Mouse (Mus musculus) embryonic facial prominence, embryonic 12.5 days (tissue): ENCODE results near the gene Cog4. TPM values are rescaled to one million over a fixed set of nuclear protein-coding genes. Genes with fewer than 3 reads are reported as not detected.
"Not testable (repeated sequence)": the region's sequence is repeated elsewhere in the genome, so short reads cannot be mapped to it uniquely, and the experiment has no call there.

Experiments
- ATAC-seq: fragments of 200-750 bp; cut with Nextera tagmentation; 2 replicates; pipeline ENCODE4 v1.8.0; 2017; ENCODE audit not compliant: insufficient number of reproducible peaks, insufficient read depth, low FRiP score, low TSS enrichment
- H3K27ac ChIP-seq: fragments of 300-500 bp; sonication (generic); 2 replicates; pipeline ENCODE4 v1.5.1; 2016; ENCODE audit warnings: mild to moderate bottlenecking
- H3K27me3 ChIP-seq: fragments of 300-500 bp; sonication (generic); 2 replicates; pipeline ENCODE4 v1.6.1; 2016; ENCODE audit warnings: mild to moderate bottlenecking, moderate library complexity
- H3K36me3 ChIP-seq: fragments of 300-500 bp; sonication (generic); 2 replicates; pipeline ENCODE4 v1.6.1; 2016; ENCODE audit warnings: mild to moderate bottlenecking
- H3K4me1 ChIP-seq: fragments of 300-500 bp; sonication (generic); 2 replicates; pipeline ENCODE4 v1.6.1; 2016
- H3K4me2 ChIP-seq: fragments of 300-500 bp; sonication (generic); replicated peaks from 2 replicates; pipeline ENCODE4 v1.6.1; 2016; ENCODE audit warnings: mild to moderate bottlenecking, moderate library complexity
- H3K4me3 ChIP-seq: fragments of 300-500 bp; sonication (generic); 2 replicates; pipeline ENCODE4 v1.5.1; 2016; ENCODE audit warnings: mild to moderate bottlenecking
- H3K9ac ChIP-seq: fragments of 300-500 bp; sonication (generic); 2 replicates; pipeline ENCODE4 v1.6.1; 2016; ENCODE audit warnings: mild to moderate bottlenecking, moderate library complexity
- H3K9me3 ChIP-seq: fragments of 300-500 bp; sonication (generic); 2 replicates; pipeline ENCODE4 v1.6.1; 2016; ENCODE audit warnings: mild to moderate bottlenecking, moderate library complexity
- WGBS: fragments of 180-500 bp; shearing (Covaris S2); methylation state at CpG from one replicate; pipeline ENCODE4 v1.1.7; 2016; 5-methylcytosine and 5-hydroxymethylcytosine counted together
- polyA plus RNA-seq: library from polyadenylated mRNA; unstranded; fragments of >200 nt; fragmentation: Nextera tagmentation; extraction: Ambion mirVana; gene quantifications from 2 replicates; pipeline ENCODE4 v1.2.1, GENCODE M21; 2016

Gene Cog4
- polyA plus RNA-seq, 1 experiment from 2014 or later = 85.5 TPM

GRCm38 (mm10) chr8:110894851-110895250 lies 48.5 kb downstream of the Cog4 start:
- H3K27me3 ChIP-seq = no peaks in the 10 kb centered on the region
- H3K4me2 ChIP-seq = no peak overlapping the region
- no peak overlapping the region for H3K27ac ChIP-seq
- H3K9ac ChIP-seq = no peak overlapping the region
- no peaks in the 10 kb centered on the region for H3K9me3 ChIP-seq
- H3K4me3 ChIP-seq = no peak overlapping the region
- 88% methylated on average over 10 of the region's 10 CpGs for WGBS
- ATAC-seq = no peak
- H3K4me1 ChIP-seq = no peaks in the 10 kb centered on the region
- H3K36me3 ChIP-seq = peaks cover 32% of the 10 kb centered on the region

- ATAC-seq = no peak
- H3K4me1 ChIP-seq = no peaks in the 10 kb centered on the region
- H3K9ac ChIP-seq = no peak overlapping the region
- no peaks in the 10 kb centered on the region for H3K27me3 ChIP-seq
- peaks cover 30% of the 10 kb centered on the region for H3K36me3 ChIP-seq
- H3K27ac ChIP-seq = no peak overlapping the region
- no peak overlapping the region for H3K4me2 ChIP-seq
- no peak overlapping the region for H3K4me3 ChIP-seq
- WGBS = 81% methylated on average over 8 of the region's 9 CpGs
- no peaks in the 10 kb centered on the region for H3K9me3 ChIP-seq
These were observed 48.9 kb downstream of the Cog4 start for GRCm38 (mm10) chr8:110895254-110895653.

GRCm38 (mm10) chr8:110895812-110896211 lies 49.4 kb downstream of the Cog4 start:
- no peak for ATAC-seq
- Histone ChIP-seq H3K27ac (no peak overlapping the region), H3K27me3 (no peaks in the 10 kb centered on the region), H3K36me3 (peaks cover 25% of the 10 kb centered on the region), H3K9me3 (no peaks in the 10 kb centered on the region), H3K4me3 (no peak overlapping the region), H3K4me1 (no peaks in the 10 kb centered on the region), H3K9ac (no peak overlapping the region), H3K4me2 (no peak overlapping the region)
- 92% methylated on average over 13 of the region's 13 CpGs for WGBS

GRCm38 (mm10) chr8:110897495-110897894 lies 51.1 kb downstream of the Cog4 start:
- H3K4me3 ChIP-seq = no peak overlapping the region
- no peaks in the 10 kb centered on the region for H3K4me1 ChIP-seq
- WGBS = 92% methylated on average over 6 of the region's 6 CpGs
- peaks cover 25% of the 10 kb centered on the region for H3K36me3 ChIP-seq
- no peak overlapping the region for H3K27ac ChIP-seq
- no peaks in the 10 kb centered on the region for H3K9me3 ChIP-seq
- H3K27me3 ChIP-seq = no peaks in the 10 kb centered on the region
- ATAC-seq = no peak
- no peak overlapping the region for H3K9ac ChIP-seq
- H3K4me2 ChIP-seq = no peak overlapping the region

GRCm38 (mm10) chr8:110901056-110901455 lies 54.7 kb downstream of the Cog4 start:
- 78% methylated on average over 3 of the region's 3 CpGs for WGBS
- no peak overlapping the region for H3K9ac ChIP-seq
- no peak for ATAC-seq
- no peak overlapping the region for H3K27ac ChIP-seq
- no peak overlapping the region for H3K4me3 ChIP-seq
- H3K4me2 ChIP-seq = no peak overlapping the region
- H3K9me3 ChIP-seq = no peaks in the 10 kb centered on the region
- no peaks in the 10 kb centered on the region for H3K27me3 ChIP-seq
- H3K36me3 ChIP-seq = peaks cover 19% of the 10 kb centered on the region
- H3K4me1 ChIP-seq = no peaks in the 10 kb centered on the region

GRCm38 (mm10) chr8:110901839-110902578 lies 55.6 kb downstream of the Cog4 start, which contains the start of gene Fuk:
Fuk (minus strand) TSS chr8:110902488.
- Histone ChIP-seq H3K27ac (no peak within 1 kb of the TSS), H3K4me2 (peak within 1 kb of the TSS; percentile 60), H3K4me1 (no peaks in the 10 kb centered on the region), H3K4me3 (peak within 1 kb of the TSS; percentile 65), H3K9me3 (no peaks in the 10 kb centered on the region), H3K27me3 (no peaks in the 10 kb centered on the region), H3K9ac (peak within 1 kb of the TSS; percentile 73), H3K36me3 (peaks cover 19% of the 10 kb centered on the region)
- ATAC-seq = peak; percentile 83
- WGBS = 3% methylated on average over 30 of the region's 30 CpGs

GRCm38 (mm10) chr8:110902579-110902965 lies 56.2 kb downstream of the Cog4 start:
- H3K9ac ChIP-seq = peak overlapping the region; percentile 73; the same call in 1 of the 2 replicates
- H3K4me2 ChIP-seq = peak overlapping the region; percentile 60
- 67% methylated on average over 2 of the region's 2 CpGs for WGBS
- peak overlapping the region; percentile 65 for H3K4me3 ChIP-seq
- H3K9me3 ChIP-seq = no peaks in the 10 kb centered on the region
- peaks cover 18% of the 10 kb centered on the region for H3K36me3 ChIP-seq
- H3K27ac ChIP-seq = no peak overlapping the region
- no peaks in the 10 kb centered on the region for H3K4me1 ChIP-seq
- no peak for ATAC-seq
- no peaks in the 10 kb centered on the region for H3K27me3 ChIP-seq

GRCm38 (mm10) chr8:110905404-110905803 lies 59.0 kb downstream of the Cog4 start:
- no peaks in the 10 kb centered on the region for H3K36me3 ChIP-seq
- WGBS = 87% methylated on average over 6 of the region's 6 CpGs
- no peak for ATAC-seq
- H3K27me3 ChIP-seq = no peaks in the 10 kb centered on the region
- H3K4me2 ChIP-seq = no peak overlapping the region
- no peaks in the 10 kb centered on the region for H3K9me3 ChIP-seq
- H3K4me1 ChIP-seq = no peaks in the 10 kb centered on the region
- no peak overlapping the region for H3K27ac ChIP-seq
- no peak overlapping the region for H3K4me3 ChIP-seq
- no peak overlapping the region for H3K9ac ChIP-seq

- no peak overlapping the region for H3K4me3 ChIP-seq
- no peaks in the 10 kb centered on the region for H3K27me3 ChIP-seq
- 88% methylated on average over 1 of the region's 1 CpGs for WGBS
- H3K9ac ChIP-seq = no peak overlapping the region
- H3K27ac ChIP-seq = no peak overlapping the region
- H3K4me2 ChIP-seq = no peak overlapping the region
- no peaks in the 10 kb centered on the region for H3K36me3 ChIP-seq
- ATAC-seq = no peak
- no peaks in the 10 kb centered on the region for H3K4me1 ChIP-seq
- no peaks in the 10 kb centered on the region for H3K9me3 ChIP-seq
These were observed 60.3 kb downstream of the Cog4 start for GRCm38 (mm10) chr8:110906682-110907081.

GRCm38 (mm10) chr8:110909850-110910249 lies 63.5 kb downstream of the Cog4 start:
- ATAC-seq, H3K4me2 ChIP-seq, H3K9ac ChIP-seq, H3K27me3 ChIP-seq, H3K27ac ChIP-seq, H3K9me3 ChIP-seq, H3K4me3 ChIP-seq, H3K4me1 ChIP-seq, H3K36me3 ChIP-seq: not testable (repeated sequence)

- Histone ChIP-seq H3K9me3 (no peaks in the 10 kb centered on the region), H3K27me3 (no peaks in the 10 kb centered on the region), H3K4me3 (no peak overlapping the region), H3K27ac (no peak overlapping the region), H3K36me3 (no peaks in the 10 kb centered on the region), H3K4me2 (no peak overlapping the region), H3K9ac (no peak overlapping the region), H3K4me1 (no peaks in the 10 kb centered on the region)
- 84% methylated on average over 15 of the region's 15 CpGs for WGBS
- ATAC-seq = no peak
These were observed 65.5 kb downstream of the Cog4 start for GRCm38 (mm10) chr8:110911576-110912570.

GRCm38 (mm10) chr8:110917415-110917814 lies 71.0 kb downstream of the Cog4 start:
- H3K9ac ChIP-seq = no peak overlapping the region
- no peak for ATAC-seq
- H3K27me3 ChIP-seq = no peaks in the 10 kb centered on the region
- H3K9me3 ChIP-seq = no peaks in the 10 kb centered on the region
- no peak overlapping the region for H3K4me3 ChIP-seq
- H3K27ac ChIP-seq = no peak overlapping the region
- WGBS = 71% methylated on average over 2 of the region's 2 CpGs
- H3K4me1 ChIP-seq = peaks cover 19% of the 10 kb centered on the region
- no peak overlapping the region for H3K4me2 ChIP-seq
- no peaks in the 10 kb centered on the region for H3K36me3 ChIP-seq
